Mouse (Mus musculus) pancreas, adult 10 weeks (tissue): Measurements from ENCODE around the gene Lrrc8d. TPM values are rescaled to one million over a fixed set of nuclear protein-coding genes. Genes with fewer than 3 reads are reported as not detected.

Experiments used
- polyA plus RNA-seq: library from polyadenylated mRNA; stranded (reverse); fragments of 350-450 nt; fragmentation: Illumina TruSeq; extraction: RNeasy Lipid Tissue Mini Kit (QIAGEN cat#74804); gene quantifications from one replicate; pipeline ENCODE4 v1.2.3, GENCODE M21; 2015; ENCODE audit warnings: low read depth, low replicate concordance; ENCODE audit not compliant: insufficient read depth

The Lrrc8d gene
- polyA plus RNA-seq = 7.2 TPM

DNA sequence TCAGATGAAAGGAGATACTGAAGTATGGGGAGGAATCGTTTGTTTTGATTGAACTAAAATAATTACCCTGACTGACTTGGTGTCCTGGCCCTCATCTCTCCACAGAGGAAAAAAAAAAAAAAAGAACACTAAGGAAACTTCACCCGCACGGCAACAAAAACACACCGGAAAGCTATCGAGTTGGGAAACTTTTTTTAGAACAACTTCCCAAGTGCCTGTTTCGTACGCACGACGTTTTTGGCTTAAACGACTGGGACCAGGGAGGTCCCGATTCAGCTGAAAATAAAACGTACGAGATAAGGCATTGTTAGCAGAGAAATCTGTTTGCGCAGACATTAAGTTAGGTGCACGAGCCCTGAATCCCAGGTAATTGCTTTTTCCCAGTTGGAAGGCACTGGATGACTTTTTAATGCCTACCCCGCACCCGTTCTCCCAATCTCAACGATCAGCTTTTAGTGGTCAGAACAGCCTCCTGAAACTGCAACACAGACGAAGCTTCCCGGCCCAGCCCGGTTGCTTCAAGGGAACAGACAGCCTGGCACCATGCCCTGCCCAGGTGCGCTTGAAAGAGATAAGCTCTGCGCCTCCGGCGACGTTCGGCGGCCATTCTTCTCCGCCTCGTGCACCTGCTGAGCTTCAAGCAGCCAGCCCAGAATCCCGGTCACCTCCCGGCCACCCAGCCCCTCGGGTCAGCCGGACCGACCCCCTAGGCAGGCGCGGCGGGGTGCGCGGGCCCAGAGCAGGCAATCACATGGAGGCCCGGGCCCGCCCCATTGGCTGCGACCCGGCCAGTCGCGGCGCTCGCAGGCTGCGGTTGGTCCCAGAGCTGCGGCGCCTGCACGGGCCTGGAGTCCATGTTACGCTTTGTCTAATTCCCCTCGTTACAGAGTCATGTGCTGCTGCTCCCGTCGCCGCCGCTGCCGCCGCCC, at the start of gene Lrrc8d:
Gene Lrrc8d, plus strand, starts transcription at position 829 of the 929 bp plus-strand sequence.

GRCm38 (mm10) chr5:105876068-105876924, 176.5 kb downstream of the Lrrc8d start, which contains the start of gene Zfp326:
Gene Zfp326 (plus strand): TSS chr5:105876565.

Other genes starting within 250 kb of the Lrrc8d start
- gene Lrrc8c, start 180.6 kb upstream of the Lrrc8d start, polyA plus RNA-seq = 5.2 TPM
- gene Zfp326, start 176.6 kb downstream of the Lrrc8d start, polyA plus RNA-seq = 4.5 TPM